Comparison of ENCODE assay signal across 9 mouse cellular contexts in the genomic region with DNA sequence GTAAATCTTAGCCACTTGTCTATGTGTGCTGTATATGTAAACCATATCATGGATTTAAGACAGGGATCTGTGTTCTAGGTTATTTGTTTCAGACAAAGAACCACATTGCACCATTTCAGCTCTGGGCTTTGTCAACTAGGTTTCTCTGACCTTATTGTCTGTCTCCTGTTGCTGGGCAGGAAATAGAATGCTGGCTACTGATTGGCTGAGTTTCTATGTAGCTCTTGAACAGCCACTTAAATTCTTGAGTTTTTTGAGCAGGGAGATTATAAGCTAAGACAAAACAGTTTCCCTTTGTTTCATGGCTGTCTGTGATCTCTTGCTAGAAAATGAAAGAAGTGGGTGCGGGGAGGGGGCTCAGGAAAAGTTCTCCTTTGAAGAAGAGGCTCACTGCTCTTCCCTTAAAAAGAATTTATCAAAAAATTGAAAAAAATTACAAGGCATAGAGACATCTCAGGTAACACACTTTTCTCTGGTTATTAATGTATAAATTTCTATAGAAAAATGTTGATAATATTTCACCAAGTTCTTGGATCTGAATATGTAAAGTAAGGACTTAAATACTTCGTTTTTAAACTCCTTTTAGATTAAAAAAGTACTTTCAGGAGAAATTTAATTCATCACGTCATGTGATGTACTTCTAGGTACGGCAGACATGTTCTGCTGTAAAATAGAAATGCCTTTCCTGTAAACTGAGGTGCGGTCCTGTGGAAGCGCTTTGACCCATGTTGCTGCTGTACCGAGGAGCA. TPM values are rescaled to one million over a fixed set of nuclear protein-coding genes. Genes with fewer than 3 reads are reported as not detected.
DNase-seq lines count a peak whose midpoint lies in the region; ATAC-seq and TF ChIP-seq lines count a peak whose summit lies in the region.
"Had no signal": no experiment of that assay in that cellular context is flagged by ENCODE, and none has a peak within 500 bp of the region (broad histone marks: within the 10 kb centered on the region; RNA-seq: fewer than 3 reads in every experiment).

No protein-coding gene starts in this region.

- ATAC-seq in limb, embryonic 11.5 days (ENCODE audit: insufficient number of reproducible peaks, low FRiP score, low TSS enrichment, low read depth) = no peak
- ATAC-seq in midbrain, embryonic 15.5 days (replicated peaks) = no peak
- ATAC-seq in granulocyte monocyte progenitor cell, adult 5-6 weeks (replicated peaks; ENCODE audit: poor library complexity, severe bottlenecking) = no peak; the same call in 1 of the 2 replicates

- TF ChIP-seq POLR2A in liver, adult 2 months (IDR thresholded peaks at IDR 0.05; ENCODE audit: extremely low read depth, insufficient read depth, low read length) = no peak

- no peak for TF ChIP-seq CTCF in liver, adult 2 months (IDR thresholded peaks at IDR 0.05; ENCODE audit: low read depth, low read length)

- no peak overlapping the region for H3K4me3 ChIP-seq in liver, adult 2 months (ENCODE audit: insufficient read depth, low read depth, low read length)
- no peak overlapping the region for H3K4me3 ChIP-seq in limb, embryonic 11.5 days (ENCODE audit: low read depth, low read length)
- no peak overlapping the region for H3K4me3 ChIP-seq in midbrain, embryonic 15.5 days
- H3K4me3 ChIP-seq: embryonic facial prominence, embryonic 15.5 days had no signal

- no peaks in the 10 kb centered on the region for H3K27me3 ChIP-seq in liver, adult 2 months (ENCODE audit: control insufficient read depth, insufficient read depth, low read length)
- H3K27me3 ChIP-seq in limb, embryonic 11.5 days (ENCODE audit: control insufficient read depth, insufficient read depth, low read length) = no peaks in the 10 kb centered on the region
- no peaks in the 10 kb centered on the region for H3K27me3 ChIP-seq in midbrain, embryonic 15.5 days (replicated peaks)
- H3K27me3 ChIP-seq: embryonic facial prominence, embryonic 15.5 days had no signal

- no peak overlapping the region for H3K27ac ChIP-seq in liver, adult 2 months (replicated peaks; ENCODE audit: insufficient read depth, low read depth, low read length)
- H3K27ac ChIP-seq in limb, embryonic 11.5 days (replicated peaks; ENCODE audit: low read depth, low read length) = no peak overlapping the region
- peak overlapping the region; percentile 74 for H3K27ac ChIP-seq in midbrain, embryonic 15.5 days

- H3K79me2 ChIP-seq in liver, adult 2 months (ENCODE audit: control insufficient read depth, insufficient read depth, low read length) = peaks cover 26% of the 10 kb centered on the region; the same call in 1 of the 2 replicates

- no peak overlapping the region for H3K4me2 ChIP-seq in limb, embryonic 11.5 days (ENCODE audit: low read depth, severe bottlenecking)
- H3K4me2 ChIP-seq in midbrain, embryonic 15.5 days = no peak overlapping the region
- H3K4me2 ChIP-seq: embryonic facial prominence, embryonic 15.5 days had no signal

- H3K9me3 ChIP-seq in limb, embryonic 11.5 days (ENCODE audit: control insufficient read depth, low read length) = no peaks in the 10 kb centered on the region
- no peaks in the 10 kb centered on the region for H3K9me3 ChIP-seq in midbrain, embryonic 15.5 days
- H3K9me3 ChIP-seq: embryonic facial prominence, embryonic 15.5 days had no signal

- no peak overlapping the region for H3K9ac ChIP-seq in liver, adult 2 months (ENCODE audit: low read depth, low read length)
- no peak overlapping the region for H3K9ac ChIP-seq in limb, embryonic 11.5 days (ENCODE audit: low read length)
- no peak overlapping the region for H3K9ac ChIP-seq in midbrain, embryonic 15.5 days
- H3K9ac ChIP-seq: embryonic facial prominence, embryonic 15.5 days had no signal

- peaks cover 6% of the 10 kb centered on the region; the same call in 1 of the 2 replicates for H3K36me3 ChIP-seq in liver, adult 2 months (ENCODE audit: control insufficient read depth, insufficient read depth, low read length)
- peaks cover 3% of the 10 kb centered on the region; the same call in 1 of the 2 replicates for H3K36me3 ChIP-seq in limb, embryonic 11.5 days (ENCODE audit: control insufficient read depth, insufficient read depth, low read length)
- H3K36me3 ChIP-seq in midbrain, embryonic 15.5 days (replicated peaks) = peaks cover under 1% of the 10 kb centered on the region; the same call in 1 of the 2 replicates

- DNase-seq in liver, adult 2 months (ENCODE audit: extremely low read depth, low read depth, low spot score) = peak; percentile 56
- no peak for DNase-seq in liver
- peak; percentile 56 for DNase-seq in adrenal gland, postnatal 10 days
- peak; percentile 54 to 58 for DNase-seq in heart, adult 9 months (ENCODE audit: low spot score in 2 of 2)
- peak; percentile 51 for DNase-seq in limb, embryonic 11.5 days (ENCODE audit: low spot score)
- DNase-seq in cerebellum, adult 11-12 months = no peak

- H3K4me1 ChIP-seq in liver, adult 2 months (ENCODE audit: control insufficient read depth, insufficient read depth, low read length) = peaks cover 4% of the 10 kb centered on the region; the same call in 1 of the 2 replicates
- no peaks in the 10 kb centered on the region for H3K4me1 ChIP-seq in limb, embryonic 11.5 days (ENCODE audit: control insufficient read depth, insufficient read depth, low read length)
- H3K4me1 ChIP-seq in midbrain, embryonic 15.5 days = peaks cover 26% of the 10 kb centered on the region

- 89% methylated on average over 7 of the region's 7 CpGs for WGBS in liver, adult 2 months
- WGBS in limb, embryonic 11.5 days = 87% methylated on average over 7 of the region's 7 CpGs
- 74% methylated on average over 7 of the region's 7 CpGs for WGBS in midbrain, embryonic 15.5 days

RNA-seq across cellular contexts. Expression of gene Atf7ip, which starts 49.0 kb away (rescaled TPM):
- 14.8 and 14.9 TPM in 2 replicates for total RNA-seq in liver, adult 2 months (2014; rRNA removed)
- polyA plus RNA-seq in liver, adult 2 months (2012; rRNA removed) = 5.1 and 5.2 TPM in 2 replicates
- total RNA-seq in adrenal gland, postnatal 10 days (2021) = 100 to 1,000 TPM in 1 of 2 experiments, 10 to 100 TPM in 1; 63.7 to 105 TPM
- polyA plus RNA-seq in limb, embryonic 11.5 days (2014; fragmentation: Nextera tagmentation; extraction: Ambion mirVana) = 49.8 and 60.1 TPM in 2 replicates
- 43.4 and 44.7 TPM in 2 replicates for polyA plus RNA-seq in midbrain, embryonic 15.5 days (2015; fragmentation: Nextera tagmentation; extraction: Ambion mirVana)
- 94.1 and 126 TPM in 2 replicates for total RNA-seq in granulocyte monocyte progenitor cell, adult 5-6 weeks (2014; fragmentation: Nextera tagmentation)
- total RNA-seq in granulocyte monocyte progenitor cell, adult 5-6 weeks (2017) = 32.3 and 43.4 TPM in 2 replicates

Comparison
In these comparisons a context has a peak if more than half of its experiments do, and no peak if none do; other contexts are left out.
1. DNase-seq: peak in liver, adult 2 months (single experiment), adrenal gland, postnatal 10 days (single experiment), heart, adult 9 months (2 of 2) and limb, embryonic 11.5 days (single experiment); none in liver (single experiment) and cerebellum, adult 11-12 months (single experiment).